Mouse (Mus musculus): Measurements from ENCODE around the gene Stard3. TPM values are rescaled to one million over a fixed set of nuclear protein-coding genes. Genes with fewer than 3 reads are reported as not detected.

The Stard3 gene
- polyA plus RNA-seq, 1 experiment from 2014 or later: 39.6 TPM

DNA sequence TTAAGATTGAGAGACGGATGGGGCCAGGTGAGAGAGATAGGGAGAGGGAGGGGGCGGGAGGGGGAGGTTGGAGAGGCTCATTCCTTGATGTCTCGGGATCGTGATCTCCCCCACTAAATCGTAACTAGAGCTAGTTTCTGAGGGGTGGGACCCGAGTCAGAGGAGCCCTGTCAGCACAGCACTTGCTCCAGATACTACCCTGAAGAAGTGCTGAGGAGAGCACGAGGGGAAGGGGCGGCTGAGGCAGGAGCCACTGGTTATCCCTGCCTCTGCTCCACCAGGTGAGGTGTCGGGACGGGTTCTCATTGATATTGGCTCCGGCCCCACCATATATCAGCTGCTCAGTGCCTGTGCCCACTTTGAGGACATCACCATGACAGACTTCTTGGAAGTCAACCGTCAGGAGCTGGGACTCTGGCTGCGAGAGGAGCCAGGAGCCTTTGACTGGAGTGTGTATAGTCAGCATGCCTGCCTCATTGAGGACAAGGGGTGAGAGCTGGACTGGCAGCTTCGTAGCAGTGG is 28.9 kb downstream of the Stard3 start:
- Histone ChIP-seq H3K27ac (ENCODE audit: low read depth, low read length) (no peak overlapping the region), H3K36me3 (ENCODE audit: control insufficient read depth, insufficient read depth, low read length) (no peaks in the 10 kb centered on the region), H3K27me3 (ENCODE audit: control insufficient read depth, insufficient read depth, low read length) (peaks cover 19% of the 10 kb centered on the region), H3K9ac (ENCODE audit: low read depth, low read length) (no peak overlapping the region), H3K4me2 (no peak overlapping the region), H3K4me1 (ENCODE audit: control insufficient read depth, insufficient read depth, low read length) (peaks cover 52% of the 10 kb centered on the region), H3K4me3 (ENCODE audit: low read depth, low read length) (no peak overlapping the region), H3K9me3 (replicated peaks; ENCODE audit: control insufficient read depth, low read length) (no peaks in the 10 kb centered on the region)
- no peak for ATAC-seq (replicated peaks; ENCODE audit: insufficient number of reproducible peaks, low FRiP score, low TSS enrichment)
- WGBS (ENCODE audit: insufficient replicate concordance): 39% methylated on average over 14 of the region's 14 CpGs

DNA sequence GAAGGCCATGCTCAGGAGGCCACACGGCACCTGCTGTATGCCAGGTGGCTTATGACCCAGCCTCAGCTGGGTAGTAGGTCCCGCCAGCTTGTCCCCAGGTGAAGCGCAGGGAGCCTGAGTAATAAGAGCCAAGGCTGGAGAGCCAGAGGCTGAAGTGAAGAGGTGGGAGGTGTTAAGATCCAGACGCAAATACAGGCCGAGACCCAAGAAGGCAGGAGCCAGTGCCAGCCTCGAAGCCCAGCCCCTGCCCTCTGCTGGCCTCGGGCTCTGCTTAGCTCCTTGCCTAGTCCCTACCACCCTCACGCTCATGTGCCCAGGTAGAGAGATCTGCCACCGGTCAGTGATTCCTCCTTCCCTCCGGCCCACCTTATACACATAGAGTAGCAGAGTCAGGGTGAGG is 30.1 kb downstream of the Stard3 start:
- Histone ChIP-seq H3K27me3 (ENCODE audit: control insufficient read depth, insufficient read depth, low read length) (peaks cover 19% of the 10 kb centered on the region), H3K9me3 (replicated peaks; ENCODE audit: control insufficient read depth, low read length) (no peaks in the 10 kb centered on the region), H3K9ac (ENCODE audit: low read depth, low read length) (no peak overlapping the region), H3K4me3 (ENCODE audit: low read depth, low read length) (no peak overlapping the region), H3K4me2 (no peak overlapping the region), H3K4me1 (ENCODE audit: control insufficient read depth, insufficient read depth, low read length) (peaks cover 59% of the 10 kb centered on the region), H3K36me3 (ENCODE audit: control insufficient read depth, insufficient read depth, low read length) (no peaks in the 10 kb centered on the region), H3K27ac (ENCODE audit: low read depth, low read length) (no peak overlapping the region)
- ATAC-seq (replicated peaks; ENCODE audit: insufficient number of reproducible peaks, low FRiP score, low TSS enrichment): no peak
- 67% methylated on average over 10 of the region's 10 CpGs for WGBS (ENCODE audit: insufficient replicate concordance)

DNA sequence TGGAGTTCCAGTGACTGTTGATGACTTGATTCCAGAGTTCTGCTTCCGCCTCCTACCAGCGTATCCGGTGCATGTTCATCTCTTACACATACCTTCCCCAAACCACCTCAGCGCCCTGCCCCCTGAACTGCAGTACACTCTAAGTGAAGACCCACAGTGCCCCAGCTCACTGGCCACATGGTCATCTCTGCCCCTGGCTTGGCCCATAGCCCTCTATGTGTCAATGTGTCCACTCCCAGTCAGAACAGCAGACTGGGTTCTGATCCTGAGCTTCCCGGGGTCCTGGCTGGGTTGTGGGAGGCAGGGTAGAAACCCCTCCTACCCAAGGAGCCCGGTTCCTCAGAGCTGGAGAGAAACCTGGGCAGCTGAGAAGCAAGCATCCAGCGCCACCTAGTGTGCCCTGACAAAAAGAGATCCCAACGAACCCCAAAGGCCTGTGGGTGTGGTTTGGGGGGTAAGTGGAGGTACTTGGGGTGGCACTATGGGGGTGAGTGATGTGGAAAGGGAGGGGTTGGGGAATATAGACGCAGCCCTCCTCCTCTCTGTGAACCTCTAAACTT is 31.1 kb downstream of the Stard3 start:
- ATAC-seq (replicated peaks; ENCODE audit: insufficient number of reproducible peaks, low FRiP score, low TSS enrichment): no peak
- 29% methylated on average over 9 of the region's 9 CpGs for WGBS (ENCODE audit: insufficient replicate concordance)
- Histone ChIP-seq H3K9me3 (replicated peaks; ENCODE audit: control insufficient read depth, low read length) (no peaks in the 10 kb centered on the region), H3K27ac (ENCODE audit: low read depth, low read length) (no peak overlapping the region), H3K9ac (ENCODE audit: low read depth, low read length) (no peak overlapping the region), H3K36me3 (ENCODE audit: control insufficient read depth, insufficient read depth, low read length) (no peaks in the 10 kb centered on the region), H3K4me2 (no peak overlapping the region; the same call in 1 of the 2 replicates), H3K4me1 (ENCODE audit: control insufficient read depth, insufficient read depth, low read length) (peaks cover 60% of the 10 kb centered on the region), H3K4me3 (ENCODE audit: low read depth, low read length) (no peak overlapping the region), H3K27me3 (ENCODE audit: control insufficient read depth, insufficient read depth, low read length) (peaks cover 19% of the 10 kb centered on the region)

DNA sequence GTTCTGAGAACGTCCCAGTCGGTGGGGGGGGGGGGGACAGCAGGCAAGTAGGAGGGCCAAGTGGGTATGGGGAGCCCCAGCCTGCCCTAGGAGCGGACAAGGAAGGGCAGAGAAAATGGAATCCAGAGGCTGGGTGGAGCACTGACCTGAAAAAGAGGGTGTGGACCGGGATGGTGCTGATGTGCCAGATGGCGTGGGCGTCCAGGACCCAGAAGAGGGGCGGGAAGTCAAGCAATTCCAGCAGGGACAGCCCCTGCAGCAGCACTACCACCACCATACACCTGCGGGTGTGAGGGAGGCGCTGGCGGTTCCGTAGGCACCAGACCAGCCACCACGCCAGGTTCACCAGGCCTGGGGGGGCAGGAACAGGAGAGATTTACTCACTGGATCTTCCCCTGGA is 32.0 kb downstream of the Stard3 start:
- 70% methylated on average over 12 of the region's 12 CpGs for WGBS (ENCODE audit: insufficient replicate concordance)
- peaks cover 59% of the 10 kb centered on the region for H3K4me1 ChIP-seq (ENCODE audit: control insufficient read depth, insufficient read depth, low read length)
- no peaks in the 10 kb centered on the region for H3K9me3 ChIP-seq (replicated peaks; ENCODE audit: control insufficient read depth, low read length)
- ATAC-seq (replicated peaks; ENCODE audit: insufficient number of reproducible peaks, low FRiP score, low TSS enrichment): no peak
- H3K27ac ChIP-seq (ENCODE audit: low read depth, low read length): no peak overlapping the region
- no peak overlapping the region for H3K4me2 ChIP-seq
- H3K27me3 ChIP-seq (ENCODE audit: control insufficient read depth, insufficient read depth, low read length): peaks cover 19% of the 10 kb centered on the region
- H3K9ac ChIP-seq (ENCODE audit: low read depth, low read length): no peak overlapping the region
- no peak overlapping the region for H3K4me3 ChIP-seq (ENCODE audit: low read depth, low read length)
- H3K36me3 ChIP-seq (ENCODE audit: control insufficient read depth, insufficient read depth, low read length): no peaks in the 10 kb centered on the region

DNA sequence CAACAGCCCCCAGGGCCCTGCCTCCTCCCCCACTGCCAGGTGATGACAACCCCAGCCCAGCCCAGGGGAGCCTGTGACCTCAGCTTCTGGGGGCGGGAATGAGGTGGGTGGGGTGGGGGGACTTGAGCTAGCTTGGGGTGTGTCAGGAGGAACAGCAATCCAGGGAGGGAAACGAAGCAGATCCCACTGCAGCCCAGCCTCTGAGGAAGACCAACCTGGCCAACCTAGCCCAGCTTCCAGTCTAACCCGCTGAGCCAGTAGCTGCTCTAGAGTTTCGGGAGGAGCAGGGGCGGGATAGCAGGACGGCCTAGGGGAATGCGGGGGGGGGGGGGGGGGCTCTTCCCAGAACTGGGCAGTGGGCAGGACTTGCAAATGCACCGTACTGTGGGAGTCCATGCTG is 33.9 kb downstream of the Stard3 start:
- 0 out of 2 replicates have a peak overlapping the region, but pooled peaks have one; percentile 15 for H3K4me2 ChIP-seq
- WGBS (ENCODE audit: insufficient replicate concordance): 6% methylated on average over 7 of the region's 8 CpGs

DNA sequence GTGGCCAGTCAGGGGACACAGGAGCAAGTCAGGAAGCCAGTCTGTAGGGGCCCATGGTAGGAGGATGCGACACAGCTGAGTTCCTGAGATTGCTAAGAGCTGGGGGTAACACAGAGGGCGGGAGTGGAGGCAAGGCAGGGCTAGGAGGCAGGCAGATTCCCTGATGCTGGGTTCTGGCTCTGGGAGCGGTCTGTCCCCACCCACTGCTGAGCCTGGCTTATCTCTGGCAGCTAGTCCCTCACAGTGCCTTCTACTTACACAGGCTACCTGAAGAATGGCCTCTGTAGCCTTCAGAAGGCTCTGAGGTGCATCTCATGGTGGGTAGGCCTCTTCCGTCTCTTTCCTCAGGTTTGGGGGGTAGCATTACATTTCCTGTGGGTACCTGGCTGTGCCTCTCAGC is 34.5 kb downstream of the Stard3 start:
- Histone ChIP-seq H3K36me3 (ENCODE audit: control insufficient read depth, insufficient read depth, low read length) (no peaks in the 10 kb centered on the region), H3K9ac (ENCODE audit: low read depth, low read length) (peak overlapping the region; percentile 54; the same call in 1 of the 2 replicates), H3K27ac (ENCODE audit: low read depth, low read length) (peak overlapping the region; percentile 92), H3K4me1 (ENCODE audit: control insufficient read depth, insufficient read depth, low read length) (peaks cover 60% of the 10 kb centered on the region), H3K9me3 (replicated peaks; ENCODE audit: control insufficient read depth, low read length) (no peaks in the 10 kb centered on the region), H3K4me2 (peak overlapping the region; percentile 27), H3K27me3 (ENCODE audit: control insufficient read depth, insufficient read depth, low read length) (peaks cover 8% of the 10 kb centered on the region), H3K4me3 (ENCODE audit: low read depth, low read length) (no peak overlapping the region)
- 0 out of 2 replicates have a peak, but pooled peaks have one; percentile 20 for ATAC-seq (replicated peaks; ENCODE audit: insufficient number of reproducible peaks, low FRiP score, low TSS enrichment)
- 10% methylated on average over 4 of the region's 4 CpGs for WGBS (ENCODE audit: insufficient replicate concordance)

More for the DNA sequence above, 33.9 kb downstream of the Stard3 start:
- no peak overlapping the region for H3K9ac ChIP-seq (ENCODE audit: low read depth, low read length)
- H3K27me3 ChIP-seq (ENCODE audit: control insufficient read depth, insufficient read depth, low read length): peaks cover 9% of the 10 kb centered on the region
- peak overlapping the region; percentile 92 for H3K27ac ChIP-seq (ENCODE audit: low read depth, low read length)
- peaks cover 62% of the 10 kb centered on the region for H3K4me1 ChIP-seq (ENCODE audit: control insufficient read depth, insufficient read depth, low read length)
- ATAC-seq (replicated peaks; ENCODE audit: insufficient number of reproducible peaks, low FRiP score, low TSS enrichment): no peak
- no peaks in the 10 kb centered on the region for H3K36me3 ChIP-seq (ENCODE audit: control insufficient read depth, insufficient read depth, low read length)
- H3K4me3 ChIP-seq (ENCODE audit: low read depth, low read length): no peak overlapping the region
- H3K9me3 ChIP-seq (replicated peaks; ENCODE audit: control insufficient read depth, low read length): no peaks in the 10 kb centered on the region

DNA sequence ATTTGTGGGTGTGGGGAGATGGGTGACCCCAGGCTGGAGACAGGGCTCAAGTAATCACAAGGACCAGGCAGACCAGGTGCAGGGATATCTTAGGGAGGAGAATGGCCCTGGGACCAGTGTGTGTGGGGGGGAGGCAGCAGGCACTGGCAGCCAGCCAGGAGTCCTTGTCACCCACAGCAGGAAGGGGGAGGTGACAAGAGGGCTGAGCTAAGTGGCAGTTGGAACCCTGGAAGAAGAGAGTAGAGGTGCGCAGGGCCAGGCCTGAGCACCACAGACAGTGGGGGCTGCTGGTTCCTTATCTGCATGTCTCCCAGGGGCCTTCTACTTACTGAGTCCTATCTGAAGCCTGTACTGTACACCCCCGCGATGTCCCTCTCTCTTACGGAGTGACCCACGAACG is 35.1 kb downstream of the Stard3 start:
- H3K4me3 ChIP-seq (ENCODE audit: low read depth, low read length): no peak overlapping the region
- H3K27ac ChIP-seq (ENCODE audit: low read depth, low read length): peak overlapping the region; percentile 92
- H3K9ac ChIP-seq (ENCODE audit: low read depth, low read length): peak overlapping the region; percentile 44
- H3K9me3 ChIP-seq (replicated peaks; ENCODE audit: control insufficient read depth, low read length): no peaks in the 10 kb centered on the region
- H3K4me1 ChIP-seq (ENCODE audit: control insufficient read depth, insufficient read depth, low read length): peaks cover 55% of the 10 kb centered on the region
- WGBS (ENCODE audit: insufficient replicate concordance): 31% methylated on average over 6 of the region's 6 CpGs
- H3K4me2 ChIP-seq: peak overlapping the region; percentile 27
- H3K36me3 ChIP-seq (ENCODE audit: control insufficient read depth, insufficient read depth, low read length): no peaks in the 10 kb centered on the region
- peaks cover 1% of the 10 kb centered on the region for H3K27me3 ChIP-seq (ENCODE audit: control insufficient read depth, insufficient read depth, low read length)
- peak; percentile 53 for ATAC-seq (replicated peaks; ENCODE audit: insufficient number of reproducible peaks, low FRiP score, low TSS enrichment)

DNA sequence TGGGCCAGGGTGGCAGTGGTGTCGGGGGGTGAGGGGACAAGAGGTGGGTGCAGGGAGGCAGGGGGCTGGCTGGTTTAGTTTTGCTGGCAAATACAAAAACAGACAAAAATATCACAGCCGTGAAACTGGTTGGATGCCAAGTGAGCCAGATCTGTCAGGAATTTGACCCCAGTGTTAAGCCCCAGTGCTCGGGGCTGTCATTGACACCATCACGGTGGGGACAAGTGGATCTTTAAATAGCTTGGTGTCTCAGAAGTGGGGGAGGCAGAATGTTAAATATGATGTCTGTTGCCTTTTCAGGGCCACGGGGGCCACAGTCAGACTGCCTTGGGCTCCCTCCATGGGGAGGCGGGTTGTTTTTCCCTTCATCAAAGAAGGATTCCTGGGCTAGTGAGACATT is 36.1 kb downstream of the Stard3 start:
- Histone ChIP-seq H3K9ac (ENCODE audit: low read depth, low read length) (no peak overlapping the region; the same call in 1 of the 2 replicates), H3K9me3 (replicated peaks; ENCODE audit: control insufficient read depth, low read length) (no peaks in the 10 kb centered on the region), H3K27me3 (ENCODE audit: control insufficient read depth, insufficient read depth, low read length) (no peaks in the 10 kb centered on the region), H3K27ac (ENCODE audit: low read depth, low read length) (peak overlapping the region; percentile 92), H3K4me1 (ENCODE audit: control insufficient read depth, insufficient read depth, low read length) (peaks cover 45% of the 10 kb centered on the region), H3K36me3 (ENCODE audit: control insufficient read depth, insufficient read depth, low read length) (no peaks in the 10 kb centered on the region), H3K4me2 (peak overlapping the region; percentile 27), H3K4me3 (ENCODE audit: low read depth, low read length) (no peak overlapping the region)
- no peak for ATAC-seq (replicated peaks; ENCODE audit: insufficient number of reproducible peaks, low FRiP score, low TSS enrichment)
- 21% methylated on average over 6 of the region's 6 CpGs for WGBS (ENCODE audit: insufficient replicate concordance)

DNA sequence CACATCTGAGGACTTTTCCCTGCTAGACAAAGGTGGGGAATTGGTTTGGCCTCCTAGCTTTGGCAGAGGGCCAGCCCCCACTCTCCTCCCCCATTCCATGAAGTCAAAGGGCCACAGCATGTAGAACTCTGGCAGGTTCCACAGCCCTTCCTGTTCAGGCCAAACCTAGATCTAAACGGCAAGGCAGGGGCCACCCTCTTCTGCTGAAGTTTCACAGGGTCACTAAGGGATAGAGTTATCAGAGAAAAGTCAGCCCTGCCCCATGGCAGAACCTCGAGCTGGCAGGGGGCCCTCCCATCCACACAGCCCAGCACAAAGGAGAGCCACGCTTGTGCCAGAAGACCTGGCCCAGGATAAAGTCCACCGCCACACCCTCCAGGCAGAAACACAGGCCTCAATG is 36.9 kb downstream of the Stard3 start:
- Histone ChIP-seq H3K27me3 (ENCODE audit: control insufficient read depth, insufficient read depth, low read length) (no peaks in the 10 kb centered on the region), H3K4me1 (ENCODE audit: control insufficient read depth, insufficient read depth, low read length) (peaks cover 49% of the 10 kb centered on the region), H3K9me3 (replicated peaks; ENCODE audit: control insufficient read depth, low read length) (no peaks in the 10 kb centered on the region), H3K4me3 (ENCODE audit: low read depth, low read length) (no peak overlapping the region), H3K9ac (ENCODE audit: low read depth, low read length) (0 out of 2 replicates have a peak overlapping the region, but pooled peaks have one; percentile 28), H3K36me3 (ENCODE audit: control insufficient read depth, insufficient read depth, low read length) (no peaks in the 10 kb centered on the region), H3K27ac (ENCODE audit: low read depth, low read length) (peak overlapping the region; percentile 92), H3K4me2 (peak overlapping the region; percentile 23; the same call in 1 of the 2 replicates)
- ATAC-seq (replicated peaks; ENCODE audit: insufficient number of reproducible peaks, low FRiP score, low TSS enrichment): no peak
- 25% methylated on average over 4 of the region's 4 CpGs for WGBS (ENCODE audit: insufficient replicate concordance)

Measured in heart, embryonic 11.5 days (tissue).